Mouse (Mus musculus) hindbrain, embryonic 14.5 days (tissue): ENCODE measurements around the gene Mbtps1. TPM values are rescaled to one million over a fixed set of nuclear protein-coding genes. Genes with fewer than 3 reads are reported as not detected.

Experiments used
- ATAC-seq: fragments of 200-750 bp; cut with Nextera tagmentation; 2 replicates; pipeline ENCODE4 v1.8.0; 2017; ENCODE audit warnings: moderate number of reproducible peaks, mild to moderate bottlenecking, moderate TSS enrichment, moderate library complexity; ENCODE audit not compliant: low FRiP score
- DNase-seq: peaks from one replicate; pipeline ENCODE4 v3.0.0-alpha.2; 2015; ENCODE audit warnings: low spot score
- H3K27ac ChIP-seq: fragments of 300-500 bp; sonication (generic); 2 replicates; pipeline ENCODE4 v1.5.1; 2014; ENCODE audit warnings: mild to moderate bottlenecking, moderate library complexity
- H3K27me3 ChIP-seq: fragments of 300-500 bp; sonication (generic); 2 replicates; pipeline ENCODE4 v1.6.1; 2014; ENCODE audit warnings: mild to moderate bottlenecking, low read length, mixed read lengths; ENCODE audit not compliant: control insufficient read depth, insufficient read depth
- H3K36me3 ChIP-seq: fragments of 300-500 bp; sonication (generic); replicated peaks from 2 replicates; pipeline ENCODE4 v1.6.1; 2014; ENCODE audit not compliant: control insufficient read depth, insufficient read depth
- H3K4me1 ChIP-seq: fragments of 300-500 bp; sonication (generic); replicated peaks from 2 replicates; pipeline ENCODE4 v1.6.1; 2014; ENCODE audit warnings: antibody characterized with exemption, low read length, mixed read lengths; ENCODE audit not compliant: control insufficient read depth, insufficient read depth
- H3K4me2 ChIP-seq: fragments of 300-500 bp; sonication (generic); replicated peaks from 2 replicates; pipeline ENCODE4 v1.6.1; 2014; ENCODE audit warnings: mild to moderate bottlenecking, moderate library complexity
- H3K4me3 ChIP-seq: fragments of 300-500 bp; sonication (generic); replicated peaks from 2 replicates; pipeline ENCODE4 v1.5.1; 2014; ENCODE audit warnings: mild to moderate bottlenecking, low read length
- H3K9ac ChIP-seq: fragments of 300-500 bp; sonication (generic); 2 replicates; pipeline ENCODE4 v1.6.1; 2014
- H3K9me3 ChIP-seq: fragments of 300-500 bp; sonication (generic); 2 replicates; pipeline ENCODE4 v1.6.1; 2016; ENCODE audit warnings: low read length; ENCODE audit not compliant: control insufficient read depth
- WGBS: fragments of 180-500 bp; shearing (Covaris S2); extraction: QIAGEN DNeasy Blood & Tissue Kit; methylation state at CpG from one replicate; pipeline ENCODE4 v1.1.7; 2014; 5-methylcytosine and 5-hydroxymethylcytosine counted together
- polyA plus RNA-seq: library from polyadenylated mRNA; unstranded; fragments of >200 nt; fragmentation: Nextera tagmentation; extraction: Ambion mirVana; gene quantifications from 2 replicates; pipeline ENCODE4 v1.2.1, GENCODE M21; 2014

Gene Mbtps1
- polyA plus RNA-seq, 1 experiment from 2014 or later: 51.1 TPM

DNA sequence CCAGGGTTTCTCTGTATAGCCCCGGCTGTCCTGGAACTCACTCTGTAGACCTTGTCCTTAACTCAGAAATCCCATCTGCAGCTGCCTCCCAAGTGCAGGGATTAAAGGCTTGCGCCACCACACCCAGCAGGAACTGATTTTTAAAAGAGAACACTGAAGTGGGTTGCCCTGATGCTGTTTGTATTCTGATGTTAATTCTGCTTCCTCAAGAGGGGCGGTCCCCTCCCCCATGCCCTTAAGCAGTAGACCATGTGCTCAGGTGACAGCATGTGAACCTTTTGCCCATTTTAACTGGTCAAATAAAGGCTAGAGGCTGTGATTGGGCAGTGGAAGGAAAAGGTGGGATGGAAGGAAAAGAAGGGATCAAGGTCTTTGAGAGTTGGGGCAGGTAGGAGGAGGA is 42.8 kb downstream of the Mbtps1 start:
- Histone ChIP-seq H3K27me3 (no peaks in the 10 kb centered on the region), H3K4me1 (no peaks in the 10 kb centered on the region), H3K9ac (no peak overlapping the region), H3K9me3 (no peaks in the 10 kb centered on the region), H3K4me3 (no peak overlapping the region), H3K36me3 (peaks cover 95% of the 10 kb centered on the region), H3K4me2 (no peak overlapping the region), H3K27ac (no peak overlapping the region)
- 56% methylated on average over 3 of the region's 3 CpGs for WGBS
- no peak for DNase-seq
- ATAC-seq: no peak

DNA sequence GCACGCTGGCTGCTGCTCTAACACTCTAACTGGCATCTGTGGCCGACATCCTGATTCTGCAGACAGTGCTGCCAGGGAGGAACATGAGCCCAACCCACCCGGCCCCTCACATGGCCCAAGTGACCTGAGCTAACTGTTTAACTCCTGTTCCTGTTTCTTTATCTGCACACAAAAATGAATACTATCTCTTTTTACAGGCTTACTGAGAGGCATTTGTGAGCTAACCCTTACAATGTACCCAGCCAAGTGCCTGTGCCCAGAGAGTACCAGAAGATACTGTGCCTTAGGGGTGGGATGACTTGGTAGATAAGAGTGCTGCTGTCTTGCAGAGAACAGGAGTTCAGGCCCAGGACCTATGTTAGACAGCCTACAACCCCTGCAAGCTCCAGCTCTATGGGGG is 43.6 kb downstream of the Mbtps1 start:
- peaks cover 95% of the 10 kb centered on the region for H3K36me3 ChIP-seq
- DNase-seq: no peak
- no peak overlapping the region for H3K9ac ChIP-seq
- ATAC-seq: no peak
- H3K9me3 ChIP-seq: no peaks in the 10 kb centered on the region
- H3K27me3 ChIP-seq: no peaks in the 10 kb centered on the region
- no peak overlapping the region for H3K4me3 ChIP-seq
- WGBS: 91% methylated on average over 3 of the region's 3 CpGs
- H3K4me1 ChIP-seq: no peaks in the 10 kb centered on the region
- no peak overlapping the region for H3K27ac ChIP-seq
- no peak overlapping the region for H3K4me2 ChIP-seq

DNA sequence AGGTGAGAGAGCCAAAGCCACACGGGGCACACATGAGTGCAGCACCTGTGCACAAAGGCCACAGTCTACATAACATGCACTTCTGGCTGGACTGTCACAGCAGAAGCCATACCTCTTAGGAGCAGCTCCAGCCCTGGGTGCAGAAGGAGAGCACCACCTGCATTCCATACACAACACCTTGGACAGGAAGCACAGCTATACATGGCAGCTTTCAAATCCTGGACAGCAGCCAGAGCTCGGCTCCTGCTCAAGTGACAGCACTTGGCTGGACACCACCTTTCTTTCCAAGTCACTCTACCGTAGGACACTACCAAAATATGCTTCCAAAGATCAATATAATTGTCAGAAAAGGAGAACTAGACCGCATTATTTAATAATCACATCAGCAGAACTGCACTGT is 45.1 kb downstream of the Mbtps1 start:
- Histone ChIP-seq H3K27me3 (no peaks in the 10 kb centered on the region), H3K4me2 (no peak overlapping the region), H3K27ac (no peak overlapping the region), H3K4me3 (no peak overlapping the region), H3K36me3 (peaks cover 95% of the 10 kb centered on the region), H3K9ac (no peak overlapping the region), H3K4me1 (no peaks in the 10 kb centered on the region), H3K9me3 (no peaks in the 10 kb centered on the region)
- ATAC-seq (no peak), DNase-seq (no peak)
- 90% methylated on average over 4 of the region's 4 CpGs for WGBS

DNA sequence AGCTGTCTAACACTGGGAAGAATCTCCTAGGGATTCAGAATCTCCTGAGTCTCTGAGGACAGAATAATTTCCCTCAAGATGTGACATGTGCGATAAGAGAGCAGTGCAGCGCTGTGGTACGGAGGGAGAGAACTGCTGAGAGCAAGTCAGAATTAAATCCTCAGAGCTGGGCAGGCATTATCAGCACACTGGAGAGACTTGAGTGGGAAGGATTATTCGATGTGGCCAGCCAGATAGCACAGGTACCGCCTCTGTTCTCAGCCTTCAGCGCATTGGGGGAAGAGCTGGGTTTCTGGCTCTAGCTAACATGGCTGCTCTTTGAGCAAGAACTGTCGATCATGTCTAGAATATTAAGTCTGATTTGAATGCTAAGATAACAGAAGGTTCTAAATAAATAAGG is 46.8 kb downstream of the Mbtps1 start:
- DNase-seq: no peak
- ATAC-seq: no peak
- Histone ChIP-seq H3K27me3 (no peaks in the 10 kb centered on the region), H3K4me3 (no peak overlapping the region), H3K4me1 (no peaks in the 10 kb centered on the region), H3K4me2 (no peak overlapping the region), H3K9ac (no peak overlapping the region), H3K36me3 (peaks cover 91% of the 10 kb centered on the region), H3K27ac (no peak overlapping the region), H3K9me3 (no peaks in the 10 kb centered on the region)
- 90% methylated on average over 7 of the region's 7 CpGs for WGBS

DNA sequence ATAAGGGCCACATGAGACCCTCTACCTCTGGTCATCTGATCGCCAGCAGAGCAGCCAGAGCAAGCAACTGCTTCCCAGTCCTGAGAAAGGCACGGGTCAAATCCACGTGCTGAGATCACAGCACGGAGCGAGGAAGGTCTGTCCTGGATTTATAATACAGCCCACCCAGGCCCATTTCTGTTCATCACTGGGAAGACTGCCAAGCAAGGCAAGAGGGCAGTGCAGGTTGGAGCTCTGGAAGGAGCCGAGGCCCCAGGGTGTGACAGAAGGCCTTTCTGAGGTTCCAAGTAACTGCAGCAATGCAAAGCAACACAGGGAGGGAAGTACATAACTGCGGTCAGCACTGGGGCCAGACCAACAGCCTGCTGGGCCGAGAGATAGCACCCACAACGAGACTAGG is 48.1 kb downstream of the Mbtps1 start:
- peaks cover 81% of the 10 kb centered on the region for H3K36me3 ChIP-seq
- H3K4me3 ChIP-seq: no peak overlapping the region
- WGBS: 95% methylated on average over 9 of the region's 9 CpGs
- H3K4me1 ChIP-seq: no peaks in the 10 kb centered on the region
- no peak overlapping the region for H3K4me2 ChIP-seq
- no peak overlapping the region for H3K27ac ChIP-seq
- H3K9me3 ChIP-seq: no peaks in the 10 kb centered on the region
- no peak overlapping the region for H3K9ac ChIP-seq
- no peak for ATAC-seq
- no peak for DNase-seq
- H3K27me3 ChIP-seq: no peaks in the 10 kb centered on the region

DNA sequence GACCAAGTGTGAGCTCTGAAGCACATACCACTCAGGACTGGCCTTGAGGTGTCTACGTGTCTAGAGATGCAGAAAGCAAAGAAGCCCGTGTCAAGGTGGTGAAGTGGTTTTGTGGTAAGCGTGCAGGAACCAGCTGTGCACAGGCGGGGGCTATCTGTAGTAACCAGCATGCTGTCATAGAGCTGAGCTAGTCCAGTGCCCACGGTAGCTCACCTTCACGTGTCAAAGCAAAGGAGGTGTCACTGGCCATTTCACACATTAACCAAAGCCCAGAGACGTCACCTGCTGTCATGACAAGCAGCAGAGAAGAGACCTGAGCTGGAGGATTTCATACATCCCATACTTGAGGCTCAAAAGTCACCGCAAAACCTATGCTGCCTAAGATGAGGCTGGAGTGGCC is 52.4 kb downstream of the Mbtps1 start:
- DNase-seq: no peak
- peaks cover 38% of the 10 kb centered on the region for H3K36me3 ChIP-seq
- no peak overlapping the region for H3K4me3 ChIP-seq
- H3K9ac ChIP-seq: no peak overlapping the region
- no peaks in the 10 kb centered on the region; the same call in 1 of the 2 replicates for H3K4me1 ChIP-seq
- no peaks in the 10 kb centered on the region for H3K27me3 ChIP-seq
- no peak overlapping the region for H3K27ac ChIP-seq
- WGBS: 90% methylated on average over 8 of the region's 8 CpGs
- H3K9me3 ChIP-seq: no peaks in the 10 kb centered on the region
- ATAC-seq: no peak
- no peak overlapping the region for H3K4me2 ChIP-seq

DNA sequence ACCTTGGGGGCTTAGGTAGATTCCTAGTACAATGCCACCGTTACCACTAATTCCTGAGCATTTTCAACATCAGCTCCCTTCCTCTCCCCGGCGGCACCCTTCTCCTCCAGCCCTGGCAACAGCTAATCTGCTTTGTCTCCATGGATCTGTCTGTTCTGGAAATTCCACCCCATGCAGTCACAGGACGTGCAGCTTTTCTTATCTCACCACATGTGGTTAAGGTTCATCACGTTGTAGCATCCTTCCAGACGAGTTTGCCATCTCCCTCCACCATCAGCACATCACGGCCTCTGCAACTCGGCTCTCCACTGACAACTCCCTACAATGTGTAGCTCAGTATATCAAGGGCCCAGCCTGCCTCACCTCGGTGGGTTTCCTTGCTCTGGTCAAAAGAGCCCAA is 53.0 kb downstream of the Mbtps1 start:
- Histone ChIP-seq H3K9me3 (no peaks in the 10 kb centered on the region), H3K9ac (no peak overlapping the region), H3K27me3 (no peaks in the 10 kb centered on the region), H3K4me3 (no peak overlapping the region), H3K36me3 (peaks cover 34% of the 10 kb centered on the region), H3K4me2 (no peak overlapping the region), H3K4me1 (no peaks in the 10 kb centered on the region; the same call in 1 of the 2 replicates), H3K27ac (no peak overlapping the region)
- DNase-seq (no peak), ATAC-seq (no peak)
- 44% methylated on average over 9 of the region's 9 CpGs for WGBS

DNA sequence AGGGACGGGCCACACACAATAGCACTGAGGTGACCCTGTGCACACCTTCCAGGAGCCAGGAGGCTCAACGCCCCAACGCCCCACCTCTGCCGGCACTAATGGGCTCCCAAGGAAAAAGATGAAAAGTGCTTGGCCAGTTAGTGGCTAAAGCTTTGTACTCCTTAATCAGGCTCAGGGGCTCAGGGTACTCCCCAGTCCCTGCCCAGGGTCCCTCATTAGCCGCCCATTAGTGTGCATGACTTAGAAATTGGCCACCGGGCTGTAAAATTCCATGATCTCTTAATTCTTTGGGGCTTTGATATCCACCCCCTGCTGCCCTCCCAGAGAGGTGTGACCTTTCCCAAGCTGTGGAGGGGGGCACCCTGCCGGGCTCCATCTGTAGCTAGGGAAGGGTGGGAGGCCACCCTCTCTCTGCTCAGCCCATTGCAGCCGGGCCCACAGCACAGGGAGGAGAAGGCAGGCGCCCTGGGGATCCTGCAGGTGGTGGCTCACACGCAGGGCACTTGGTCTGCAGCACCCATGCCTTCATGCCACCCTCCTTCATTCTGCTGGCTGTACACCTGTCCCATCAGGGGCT is 55.3 kb downstream of the Mbtps1 start:
- Histone ChIP-seq H3K4me1 (no peaks in the 10 kb centered on the region; the same call in 1 of the 2 replicates), H3K4me3 (no peak overlapping the region), H3K27me3 (no peaks in the 10 kb centered on the region), H3K27ac (no peak overlapping the region), H3K9me3 (no peaks in the 10 kb centered on the region), H3K4me2 (no peak overlapping the region), H3K36me3 (peaks cover 12% of the 10 kb centered on the region), H3K9ac (no peak overlapping the region)
- 51% methylated on average over 9 of the region's 10 CpGs for WGBS
- DNase-seq (no peak), ATAC-seq (no peak)

DNA sequence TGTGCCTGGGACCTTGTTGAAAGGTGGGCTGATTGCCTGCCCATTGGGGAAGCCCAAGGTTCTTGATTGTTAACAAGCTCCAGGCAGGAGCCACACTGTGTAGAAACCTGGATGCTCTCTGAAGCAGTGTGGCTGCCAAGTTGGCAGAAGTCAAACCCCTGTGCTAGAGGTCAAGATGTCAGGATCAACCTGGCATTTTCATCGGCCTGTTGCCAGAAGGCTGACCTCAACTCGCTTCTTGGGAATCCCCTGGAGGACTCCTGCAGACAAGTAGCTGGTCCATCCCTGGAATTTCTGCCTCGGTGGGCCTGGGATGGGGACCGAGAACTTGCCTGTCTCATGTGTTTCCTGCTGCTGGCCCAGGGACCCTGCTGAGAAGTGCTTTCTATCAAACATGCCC is 56.4 kb downstream of the Mbtps1 start:
- no peaks in the 10 kb centered on the region for H3K27me3 ChIP-seq
- peaks cover under 1% of the 10 kb centered on the region for H3K36me3 ChIP-seq
- DNase-seq (no peak), ATAC-seq (no peak)
- WGBS: 71% methylated on average over 4 of the region's 4 CpGs
- H3K9ac ChIP-seq: no peak overlapping the region
- H3K4me1 ChIP-seq: no peaks in the 10 kb centered on the region; the same call in 1 of the 2 replicates
- H3K9me3 ChIP-seq: no peaks in the 10 kb centered on the region
- H3K27ac ChIP-seq: no peak overlapping the region
- H3K4me3 ChIP-seq: no peak overlapping the region
- no peak overlapping the region for H3K4me2 ChIP-seq

DNA sequence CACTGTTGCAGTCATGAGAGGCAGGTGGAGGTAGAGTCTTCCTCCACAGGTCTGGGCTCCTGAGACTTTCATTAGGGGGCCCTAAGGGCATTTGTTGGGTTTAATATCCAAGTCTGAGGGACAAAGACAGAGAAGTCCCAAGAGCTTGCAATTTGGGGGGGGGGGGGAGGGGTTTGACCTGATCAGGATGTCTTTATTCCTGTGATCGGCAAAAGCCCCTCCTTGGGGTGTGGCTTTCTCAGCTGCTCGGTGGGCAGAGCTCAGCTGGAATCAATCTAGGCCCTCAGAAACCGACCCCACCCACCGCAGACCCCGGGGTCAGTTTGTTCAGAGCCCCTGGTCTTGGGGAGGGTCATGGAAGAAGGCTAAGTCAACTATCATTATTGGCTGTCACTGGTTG is 56.9 kb downstream of the Mbtps1 start, which contains the start of gene Slc38a8:
Gene Slc38a8, minus strand, starts transcription at position 101 of the 400 bp plus-strand sequence.
- Histone ChIP-seq H3K9ac (no peak within 1 kb of the TSS), H3K4me2 (no peak within 1 kb of the TSS), H3K36me3 (no peaks in the 10 kb centered on the region; the same call in 1 of the 2 replicates), H3K27ac (no peak within 1 kb of the TSS), H3K27me3 (no peaks in the 10 kb centered on the region), H3K9me3 (no peaks in the 10 kb centered on the region), H3K4me1 (no peaks in the 10 kb centered on the region; the same call in 1 of the 2 replicates), H3K4me3 (no peak within 1 kb of the TSS)
- ATAC-seq (no peak), DNase-seq (no peak)
- 64% methylated on average over 5 of the region's 5 CpGs for WGBS
